Comparison of ENCODE assay signal across 23 mouse cellular contexts in the genomic region with DNA sequence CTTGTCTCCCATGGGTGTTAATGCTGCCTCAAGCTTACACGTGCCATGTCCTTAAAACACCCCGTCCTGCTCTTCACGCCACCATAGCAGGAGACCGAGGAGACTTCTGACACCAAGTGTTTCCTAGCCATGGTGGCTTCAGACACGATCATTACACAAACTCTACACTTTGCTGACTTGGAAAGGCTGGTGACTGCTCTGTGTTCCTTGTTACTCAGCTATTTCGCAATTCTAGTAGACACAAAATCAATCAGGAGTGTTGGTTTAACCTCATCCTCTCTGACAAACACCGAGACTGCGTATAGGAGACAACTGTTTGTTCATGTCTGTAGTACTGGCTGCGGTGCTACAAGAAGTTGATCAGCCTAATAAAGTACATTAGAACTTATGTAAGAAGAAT. TPM values are rescaled to one million over a fixed set of nuclear protein-coding genes. Genes with fewer than 3 reads are reported as not detected.
DNase-seq lines count a peak whose midpoint lies in the region; ATAC-seq and TF ChIP-seq lines count a peak whose summit lies in the region.
"Had no signal": no experiment of that assay in that cellular context is flagged by ENCODE, and none has a peak within 500 bp of the region (broad histone marks: within the 10 kb centered on the region; RNA-seq: fewer than 3 reads in every experiment).

No protein-coding gene starts in this region.

- H3K27ac ChIP-seq in intestine, embryonic 16.5 days (ENCODE audit: low read length), result no peak overlapping the region
- no peak overlapping the region for H3K27ac ChIP-seq in intestine, embryonic 15.5 days
- H3K27ac ChIP-seq in bone marrow macrophage, adult 2 months (ENCODE audit: insufficient read depth, low read depth, low read length), result 0 out of 2 replicates have a peak overlapping the region, but pooled peaks have one; percentile 3
- no peak overlapping the region for H3K27ac ChIP-seq in liver, embryonic 15.5 days (replicated peaks)
- H3K27ac ChIP-seq: forebrain, embryonic 10.5 days; heart, embryonic 15.5 days; hindbrain, embryonic 10.5 days; hindbrain, postnatal 0 days; limb, embryonic 13.5 days had no signal

- H3K27me3 ChIP-seq in intestine, embryonic 16.5 days (replicated peaks; ENCODE audit: control insufficient read depth, insufficient read depth, low read length), result no peaks in the 10 kb centered on the region
- H3K27me3 ChIP-seq in intestine, embryonic 15.5 days (replicated peaks), result no peaks in the 10 kb centered on the region
- no peaks in the 10 kb centered on the region for H3K27me3 ChIP-seq in liver, embryonic 15.5 days
- H3K27me3 ChIP-seq: heart, embryonic 15.5 days; limb, embryonic 13.5 days had no signal

- ATAC-seq in intestine, embryonic 16.5 days, result 0 out of 2 replicates have a peak, but pooled peaks have one; percentile 10
- ATAC-seq in intestine, embryonic 15.5 days, result no peak
- 0 out of 2 replicates have a peak, but pooled peaks have one; percentile 26 for ATAC-seq in liver, embryonic 15.5 days (ENCODE audit: insufficient read depth)
- ATAC-seq: forebrain, postnatal 0 days; hindbrain, postnatal 0 days; midbrain, embryonic 16.5 days had no signal

- H3K4me2 ChIP-seq in intestine, embryonic 16.5 days (ENCODE audit: low read depth, low read length), result no peak overlapping the region
- H3K4me2 ChIP-seq in intestine, embryonic 15.5 days (replicated peaks), result no peak overlapping the region
- H3K4me2 ChIP-seq in liver, embryonic 15.5 days, result peak overlapping the region; percentile 23
- H3K4me2 ChIP-seq: heart, embryonic 15.5 days; limb, embryonic 13.5 days had no signal

- 76% methylated on average over 9 of the region's 9 CpGs for WGBS in intestine, embryonic 16.5 days
- 79% methylated on average over 9 of the region's 9 CpGs for WGBS in intestine, embryonic 15.5 days
- 76% methylated on average over 9 of the region's 9 CpGs for WGBS in liver, embryonic 15.5 days (ENCODE audit: insufficient replicate concordance)

- H3K36me3 ChIP-seq in intestine, embryonic 16.5 days (ENCODE audit: control insufficient read depth, insufficient read depth, low read length), result peaks cover 5% of the 10 kb centered on the region; the same call in 1 of the 2 replicates
- peaks cover 8% of the 10 kb centered on the region for H3K36me3 ChIP-seq in intestine, embryonic 15.5 days
- peaks cover 69% of the 10 kb centered on the region for H3K36me3 ChIP-seq in liver, embryonic 15.5 days (replicated peaks)

- peak; percentile 52 for DNase-seq in yolk sac, embryonic 10.5 days (ENCODE audit: low spot score)
- DNase-seq in cerebellum, adult 18-20 months, result no peak
- DNase-seq in layer of hippocampus, postnatal 10 days (ENCODE audit: low spot score in 2 of 2), result no peak
- DNase-seq: adrenal gland, postnatal 25 days; cerebellum, adult 11-12 months; cerebellum, postnatal 36 days; forebrain, postnatal 0 days; heart, adult 18-20 months; kidney, adult 2 months; kidney, postnatal 10 days; layer of hippocampus, postnatal 36 days; retina, postnatal 1 day; thymus, postnatal 14 days had no signal

- H3K4me1 ChIP-seq in intestine, embryonic 16.5 days (ENCODE audit: control insufficient read depth, insufficient read depth, low read length), result 0 out of 2 replicates have a peak, but pooled peaks cover 8% of the 10 kb centered on the region
- 0 out of 2 replicates have a peak, but pooled peaks cover 4% of the 10 kb centered on the region for H3K4me1 ChIP-seq in intestine, embryonic 15.5 days (replicated peaks)
- peaks cover 31% of the 10 kb centered on the region for H3K4me1 ChIP-seq in bone marrow macrophage, adult 2 months (ENCODE audit: control insufficient read depth, insufficient read depth, low read length)
- peaks cover 37% of the 10 kb centered on the region for H3K4me1 ChIP-seq in liver, embryonic 15.5 days (replicated peaks)

- no peak overlapping the region for H3K9ac ChIP-seq in intestine, embryonic 16.5 days (ENCODE audit: low read depth, low read length)
- no peak overlapping the region for H3K9ac ChIP-seq in intestine, embryonic 15.5 days
- H3K9ac ChIP-seq in liver, embryonic 15.5 days, result no peak overlapping the region
- H3K9ac ChIP-seq: forebrain, postnatal 0 days; heart, embryonic 15.5 days; limb, embryonic 13.5 days had no signal

- no peak for TF ChIP-seq POLR2A in bone marrow macrophage, adult 2 months (IDR thresholded peaks at IDR 0.05; ENCODE audit: borderline replicate concordance, low read depth, low read length)

- no peak for TF ChIP-seq CTCF in bone marrow macrophage, adult 2 months (IDR thresholded peaks at IDR 0.05; ENCODE audit: low read depth, low read length)

- no peaks in the 10 kb centered on the region for H3K9me3 ChIP-seq in intestine, embryonic 16.5 days (ENCODE audit: control insufficient read depth, low read length)
- H3K9me3 ChIP-seq in intestine, embryonic 15.5 days, result no peaks in the 10 kb centered on the region
- H3K9me3 ChIP-seq in liver, embryonic 15.5 days (replicated peaks), result no peaks in the 10 kb centered on the region
- H3K9me3 ChIP-seq: forebrain, embryonic 10.5 days; heart, embryonic 15.5 days; hindbrain, embryonic 10.5 days; limb, embryonic 13.5 days had no signal

- no peak overlapping the region for H3K4me3 ChIP-seq in intestine, embryonic 16.5 days (ENCODE audit: low read length)
- H3K4me3 ChIP-seq in intestine, embryonic 15.5 days (replicated peaks), result no peak overlapping the region
- no peak overlapping the region for H3K4me3 ChIP-seq in bone marrow macrophage, adult 2 months (ENCODE audit: insufficient read depth, low read length)
- H3K4me3 ChIP-seq in liver, embryonic 15.5 days (replicated peaks), result no peak overlapping the region
- H3K4me3 ChIP-seq: forebrain, embryonic 10.5 days; heart, embryonic 15.5 days; hindbrain, embryonic 10.5 days; limb, embryonic 13.5 days had no signal

RNA-seq across cellular contexts. Expression of a gene that starts 6.7 kb away (rescaled TPM):
- 130 and 134 TPM in 2 replicates for polyA plus RNA-seq in intestine, embryonic 16.5 days (2015; fragmentation: Nextera tagmentation; extraction: Ambion mirVana)
- polyA plus RNA-seq in intestine, embryonic 15.5 days (2015; fragmentation: Nextera tagmentation; extraction: Ambion mirVana), result 124 and 127 TPM in 2 replicates
- polyA plus RNA-seq in bone marrow macrophage, adult 2 months (2012; ENCODE audit: insufficient read depth, insufficient read length, missing spikeins), result 33.9 and 37.4 TPM in 2 replicates
- 40.9 and 43.1 TPM in 2 replicates for polyA plus RNA-seq in liver, embryonic 15.5 days (2015; fragmentation: Nextera tagmentation; extraction: Ambion mirVana)
- total RNA-seq in layer of hippocampus, postnatal 10 days (2021), result 100 to 1,000 TPM; 201 to 207 TPM

RNA-seq across cellular contexts. Expression of a gene that starts 13.5 kb away (rescaled TPM):
- 9.1 and 9.9 TPM in 2 replicates for polyA plus RNA-seq in intestine, embryonic 16.5 days (2015; fragmentation: Nextera tagmentation; extraction: Ambion mirVana)
- polyA plus RNA-seq in intestine, embryonic 15.5 days (2015; fragmentation: Nextera tagmentation; extraction: Ambion mirVana), result 10.0 and 10.7 TPM in 2 replicates
- 6.1 and 7.0 TPM in 2 replicates for polyA plus RNA-seq in bone marrow macrophage, adult 2 months (2012; ENCODE audit: insufficient read depth, insufficient read length, missing spikeins)
- 8.4 and 8.5 TPM in 2 replicates for polyA plus RNA-seq in liver, embryonic 15.5 days (2015; fragmentation: Nextera tagmentation; extraction: Ambion mirVana)
- 10 to 100 TPM; 31.5 to 34.1 TPM for total RNA-seq in layer of hippocampus, postnatal 10 days (2021)

RNA-seq across cellular contexts. Expression of a gene that starts 41.1 kb away (rescaled TPM):
- polyA plus RNA-seq in intestine, embryonic 16.5 days (2015; fragmentation: Nextera tagmentation; extraction: Ambion mirVana), result 85.8 and 95.4 TPM in 2 replicates
- 71.3 and 72.6 TPM in 2 replicates for polyA plus RNA-seq in intestine, embryonic 15.5 days (2015; fragmentation: Nextera tagmentation; extraction: Ambion mirVana)
- polyA plus RNA-seq in bone marrow macrophage, adult 2 months (2012; ENCODE audit: insufficient read depth, insufficient read length, missing spikeins), result 93.5 and 120 TPM in 2 replicates
- 32.9 and 34.0 TPM in 2 replicates for polyA plus RNA-seq in liver, embryonic 15.5 days (2015; fragmentation: Nextera tagmentation; extraction: Ambion mirVana)
- total RNA-seq in layer of hippocampus, postnatal 10 days (2021), result 10 to 100 TPM; 71.1 to 77.8 TPM
